Mouse (Mus musculus) gonadal fat pad, adult 2 months (tissue): ENCODE measurements around the gene Pik3c2b. TPM values are rescaled to one million over a fixed set of nuclear protein-coding genes. Genes with fewer than 3 reads are reported as not detected.
"Not testable (repeated sequence)": the region's sequence is repeated elsewhere in the genome, so short reads cannot be mapped to it uniquely, and the experiment has no call there.

Source experiments
- DNase-seq: peaks from one replicate; pipeline ENCODE4 v3.0.0-alpha.2; 2012; ENCODE audit warnings: low read depth
- polyA plus RNA-seq: library from polyadenylated mRNA; depleted of rRNA; stranded (reverse); fragments of >200 nt; gene quantifications from 2 replicates; pipeline ENCODE4 v1.2.3, GENCODE M21; 2012; rRNA removed

Pik3c2b gene
- 9.0 and 9.6 TPM in 2 replicates for polyA plus RNA-seq

DNA sequence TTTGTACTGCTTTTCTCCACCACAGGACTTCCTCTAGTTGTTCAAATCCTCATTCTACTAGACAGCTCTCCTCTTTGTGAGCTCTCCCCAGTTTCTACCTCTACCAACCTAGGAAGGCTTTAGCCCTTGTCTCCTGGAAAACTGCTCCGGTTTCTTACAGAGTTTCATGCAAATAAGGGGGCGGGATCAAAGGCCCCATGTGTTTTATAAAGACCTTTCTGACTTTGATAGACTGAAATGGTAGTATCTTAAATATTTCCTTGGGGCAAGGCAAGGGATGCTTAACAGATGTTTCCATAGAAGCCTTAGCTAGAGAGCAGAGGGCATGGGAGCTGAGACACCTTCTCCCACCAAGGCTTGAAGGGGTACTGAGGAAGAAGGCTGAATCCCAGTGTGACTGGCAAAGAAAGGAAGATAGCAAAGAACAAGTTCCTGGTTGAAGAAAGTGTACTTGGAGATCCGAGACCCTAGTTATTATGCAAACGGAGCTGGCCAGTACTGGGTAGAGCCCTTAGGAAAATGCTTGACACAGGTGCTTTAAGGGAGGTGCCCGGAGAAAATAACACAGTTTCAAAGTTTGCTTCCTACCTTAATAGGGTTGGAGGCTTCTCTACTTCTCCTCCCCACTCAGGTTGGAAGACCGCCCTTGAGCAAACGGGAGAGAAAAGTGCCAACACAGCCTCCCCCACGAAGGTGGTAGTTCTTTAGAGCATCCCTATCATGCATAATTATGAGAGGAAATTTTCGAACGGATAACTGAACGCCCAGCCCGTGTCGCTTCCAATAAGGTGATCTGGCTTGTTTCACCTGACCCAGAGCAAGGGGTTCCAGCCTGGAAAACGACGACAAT, at the start of gene Pik3c2b:
TSS of gene Pik3c2b (plus strand) at position 657 of the 850 bp plus-strand sequence.
- DNase-seq, result no peak

DNA sequence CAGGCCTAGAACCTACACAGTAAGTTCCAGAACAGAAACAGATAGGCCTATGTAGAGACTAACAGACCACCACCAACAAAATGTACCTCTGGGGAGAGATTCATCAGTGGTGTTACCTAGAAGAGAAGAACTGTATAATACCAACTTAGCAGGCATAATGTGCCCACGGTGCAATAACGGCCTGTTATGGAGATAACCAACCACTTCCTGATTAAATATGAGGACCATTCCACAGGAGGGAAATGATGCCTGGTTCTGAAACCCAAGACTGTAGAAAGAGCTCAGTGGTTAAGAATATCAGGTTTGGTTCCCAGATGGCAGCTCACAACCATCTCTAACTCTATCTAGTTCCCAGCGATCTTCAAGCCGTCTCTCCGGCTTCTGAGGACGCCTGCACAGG, 45.1 kb upstream of the Pik3c2b start:
- DNase-seq, result no peak

DNA sequence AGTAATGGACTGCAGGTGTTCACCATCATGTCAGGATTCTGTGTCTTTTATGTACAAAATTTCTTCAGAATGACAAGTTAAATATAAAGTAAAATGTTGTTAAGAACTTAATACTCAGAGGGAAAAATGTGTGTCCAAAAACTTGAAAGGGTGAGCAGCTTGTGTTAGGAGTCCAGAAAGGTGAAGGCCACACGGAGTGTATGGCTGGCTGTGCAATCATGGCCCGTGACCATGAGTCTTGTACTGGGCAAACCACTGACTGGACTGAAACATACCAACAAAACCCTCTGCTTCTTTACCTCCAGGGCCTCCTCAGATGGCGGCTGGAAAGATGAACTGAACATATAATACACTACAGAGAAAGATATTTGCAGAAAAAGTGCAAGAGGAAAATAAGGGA, 38.9 kb upstream of the Pik3c2b start:
- no peak for DNase-seq

DNA sequence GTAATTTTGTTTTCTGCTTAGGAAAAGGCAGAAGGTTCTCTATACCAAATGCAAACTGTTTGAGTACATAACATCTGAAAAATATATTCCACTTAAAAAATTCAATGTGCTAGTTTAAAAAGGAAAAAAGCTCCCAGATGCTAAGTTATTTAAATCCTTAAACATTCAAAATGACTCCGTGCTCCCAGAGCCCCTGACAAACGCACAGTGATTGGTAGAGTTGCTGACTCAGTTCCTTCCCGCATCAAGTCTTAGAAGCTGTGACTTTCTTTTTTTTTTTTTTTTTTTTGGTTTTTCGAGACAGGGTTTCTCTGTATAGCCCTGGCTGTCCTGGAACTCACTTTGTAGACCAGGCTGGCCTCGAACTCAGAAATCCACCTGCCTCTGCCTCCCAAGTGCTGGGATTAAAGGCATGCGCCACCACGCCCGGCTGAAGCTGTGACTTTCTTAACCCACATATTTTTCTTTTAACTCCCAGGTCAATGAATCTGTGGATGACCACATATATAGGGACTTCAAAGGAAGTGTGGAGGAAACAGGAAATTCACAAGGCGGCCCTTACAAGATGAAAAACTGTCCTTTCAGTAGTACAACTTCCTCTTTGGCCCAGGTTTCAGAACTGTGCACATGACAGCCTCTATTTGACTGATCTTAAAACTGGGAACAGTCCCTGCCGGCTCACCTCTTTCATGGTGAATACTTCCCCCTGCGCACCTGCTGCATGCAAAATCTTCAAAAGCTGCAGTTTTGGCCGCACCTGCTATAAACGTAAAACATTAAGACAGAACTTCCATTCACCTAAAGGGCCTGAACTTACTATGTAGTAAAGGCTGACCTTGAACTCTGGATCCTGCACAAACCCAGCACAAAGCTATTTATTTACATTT, 33.3 kb upstream of the Pik3c2b start:
- no peak for DNase-seq

DNA sequence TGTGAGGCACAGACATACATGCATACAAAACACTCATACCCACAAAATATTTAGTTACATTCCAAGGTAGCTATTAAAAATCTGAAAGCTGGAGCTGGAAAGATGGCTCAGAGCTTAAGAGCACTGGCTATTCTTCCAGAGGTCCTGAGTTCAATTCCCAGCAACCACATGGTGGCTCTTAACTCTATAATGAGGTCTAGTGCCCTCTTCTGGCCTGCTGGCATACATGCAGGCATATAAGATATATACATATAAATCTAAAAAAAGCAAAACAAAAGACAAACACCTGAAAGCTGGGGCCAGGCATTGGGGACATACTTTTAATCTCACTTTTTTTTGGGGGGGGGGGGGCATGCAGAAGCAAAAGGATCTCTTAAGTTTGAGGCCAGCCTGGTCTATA, 32.1 kb upstream of the Pik3c2b start:
- no peak for DNase-seq

DNA sequence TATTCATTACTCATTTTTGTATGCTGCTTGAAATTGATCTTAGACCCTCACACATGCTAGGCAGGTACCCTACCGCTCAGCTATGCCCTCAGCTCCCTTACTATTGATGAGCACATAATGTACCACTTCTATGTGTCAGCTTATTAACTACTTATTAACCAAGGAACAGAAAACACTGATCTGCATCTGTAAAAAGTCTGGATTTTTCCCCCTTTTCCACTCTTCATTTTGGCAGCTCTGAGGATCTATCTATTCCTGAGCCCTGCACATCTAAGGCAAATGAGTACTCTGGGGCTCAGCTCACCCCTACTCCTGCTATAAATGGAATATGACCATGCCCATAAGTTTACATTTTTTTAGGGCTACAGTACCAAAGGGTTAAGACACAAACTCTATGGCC, 31.3 kb upstream of the Pik3c2b start:
- DNase-seq, result no peak

DNA sequence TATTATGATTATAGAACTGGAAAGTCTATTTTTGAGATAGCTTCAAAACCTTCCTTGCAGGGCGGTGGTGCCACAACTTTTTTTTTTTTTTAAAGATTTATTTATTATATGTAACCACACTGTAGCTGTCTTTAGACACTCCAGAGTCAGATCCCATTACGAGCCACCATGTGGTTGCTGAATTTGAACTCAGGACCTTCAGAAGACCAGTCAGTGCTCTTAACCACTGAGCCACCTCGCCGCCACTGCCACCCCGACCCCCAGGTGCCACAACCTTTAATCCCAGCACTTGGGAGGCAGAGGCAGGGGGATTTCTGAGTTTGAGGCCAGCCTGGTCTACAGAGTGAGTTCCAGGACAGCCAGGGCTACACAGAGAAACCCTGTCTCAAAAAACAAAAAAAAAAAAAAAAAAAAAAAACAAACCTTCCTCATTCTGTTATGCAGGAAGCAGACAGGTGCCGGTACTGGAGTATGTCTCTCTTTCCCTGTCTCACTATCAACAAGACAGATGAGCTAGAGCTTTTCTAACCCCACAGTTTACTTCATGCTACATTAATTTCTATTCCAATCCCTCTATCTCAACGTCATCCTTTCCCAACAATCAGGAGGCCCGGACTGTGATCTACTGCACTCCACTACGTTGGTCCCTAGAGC, 28.6 kb upstream of the Pik3c2b start:
- DNase-seq, result no peak

DNA sequence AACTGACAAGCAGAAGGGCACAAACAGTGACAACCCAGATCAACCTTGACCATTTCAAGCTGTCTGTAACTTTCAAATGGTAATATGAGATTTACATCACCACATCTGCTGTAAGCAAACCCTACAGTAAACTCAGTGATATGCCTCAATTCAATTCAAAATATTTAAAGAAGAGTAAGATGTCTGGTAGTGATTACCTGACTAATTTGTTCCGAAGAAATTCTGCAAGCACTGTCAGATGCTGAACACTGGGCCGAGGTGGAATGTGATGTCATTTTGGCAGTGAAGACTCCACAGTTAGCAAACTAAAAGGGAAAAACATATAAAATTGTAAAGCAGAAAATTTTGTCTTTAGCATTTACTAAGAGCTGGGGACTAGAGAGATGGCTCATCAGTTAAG, 26.9 kb upstream of the Pik3c2b start:
- no peak for DNase-seq

DNA sequence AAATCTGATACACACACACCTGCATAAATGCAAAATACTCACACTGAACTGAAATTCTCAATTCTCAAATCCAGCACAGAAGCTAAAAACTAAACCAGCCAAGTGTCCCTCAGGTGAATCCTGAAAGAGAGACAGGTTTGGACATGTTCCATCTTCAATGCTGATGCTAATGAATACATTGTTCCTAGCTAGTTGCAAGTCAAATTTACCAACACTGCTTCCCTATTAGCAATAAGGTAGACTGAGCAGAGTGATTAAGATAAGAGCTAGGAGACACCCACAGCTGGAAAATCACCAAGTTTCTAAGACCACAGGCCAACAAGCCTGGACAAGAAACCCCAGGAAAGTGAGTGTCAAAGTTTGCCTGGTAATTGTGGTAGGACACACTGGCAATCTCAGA, 26.2 kb upstream of the Pik3c2b start:
- DNase-seq, result peak; percentile 92

DNA sequence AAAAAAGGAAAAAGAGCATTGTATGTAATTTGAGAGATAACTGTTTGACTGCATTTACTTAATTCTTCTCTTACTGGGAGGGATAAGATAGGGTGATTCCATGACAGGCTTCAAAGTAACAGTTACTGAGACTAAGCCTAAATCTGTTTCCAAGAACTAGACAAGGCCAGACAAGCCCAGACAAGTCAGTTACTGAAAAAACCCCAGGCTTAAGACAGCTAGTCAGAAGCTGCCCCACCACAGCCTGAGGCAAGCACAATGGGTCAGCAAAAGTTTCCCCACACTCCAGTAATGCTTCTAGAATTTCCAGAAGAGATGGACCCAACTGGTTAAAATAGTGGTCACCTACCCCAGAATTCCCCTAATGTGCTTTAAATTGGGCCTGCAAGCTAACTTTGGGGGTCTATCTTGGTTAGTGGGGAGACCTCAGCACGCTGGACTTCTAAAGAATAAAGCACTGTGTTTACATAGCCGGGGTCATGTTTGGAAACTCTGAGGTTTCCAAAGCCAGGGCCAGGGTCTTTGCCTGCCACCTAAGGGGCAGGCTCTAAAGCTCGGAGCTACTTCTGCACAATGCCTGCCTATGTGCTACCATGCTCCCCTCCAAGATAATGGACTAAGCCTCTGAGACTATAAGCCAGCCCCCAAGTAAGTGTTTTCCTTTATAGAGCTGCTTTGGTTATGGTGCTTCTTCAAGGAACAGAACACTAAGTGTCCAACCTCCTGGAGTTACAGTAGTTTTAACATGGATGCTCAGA, 25.2 kb upstream of the Pik3c2b start:
- DNase-seq, result peak; percentile 57

DNA sequence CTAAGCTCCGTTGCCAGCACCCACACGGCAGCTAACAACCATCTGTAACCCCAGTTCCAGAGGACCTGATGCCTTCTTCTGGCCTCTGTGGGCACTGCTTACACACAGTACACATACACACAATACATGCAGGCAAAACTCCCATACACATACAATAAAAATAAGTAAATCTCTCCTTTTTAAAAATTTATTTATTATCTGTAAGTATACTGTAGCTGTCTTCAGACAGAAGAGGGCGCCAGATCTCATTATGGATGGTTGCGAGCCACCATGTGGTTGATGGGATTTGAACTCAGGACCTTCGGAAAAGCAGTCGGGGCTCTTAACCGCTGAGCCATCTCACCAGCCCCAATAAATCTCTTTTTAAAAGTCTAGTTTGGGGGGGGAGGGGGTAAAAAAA, 24.1 kb upstream of the Pik3c2b start:
- no peak for DNase-seq

DNA sequence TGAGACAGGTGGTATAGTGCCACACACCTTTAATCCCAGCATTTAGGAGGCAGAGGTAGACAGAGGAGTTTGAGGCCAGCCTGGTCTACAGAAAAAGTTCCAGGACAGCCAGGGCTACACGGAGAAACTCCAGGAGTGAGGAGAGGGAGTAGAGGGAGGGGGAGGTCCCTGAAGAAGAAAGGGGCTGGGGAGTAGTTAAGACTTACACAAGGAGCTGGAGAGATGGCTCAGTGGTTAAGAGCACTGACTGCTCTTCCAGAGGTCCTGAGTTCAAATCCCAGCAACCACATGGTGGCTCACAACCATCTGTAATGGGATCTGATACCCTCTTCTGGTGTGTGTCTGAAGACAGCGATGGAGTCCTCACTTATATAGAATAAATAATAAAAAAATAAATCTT, 23.5 kb upstream of the Pik3c2b start:
- DNase-seq, result not testable (repeated sequence)

DNA sequence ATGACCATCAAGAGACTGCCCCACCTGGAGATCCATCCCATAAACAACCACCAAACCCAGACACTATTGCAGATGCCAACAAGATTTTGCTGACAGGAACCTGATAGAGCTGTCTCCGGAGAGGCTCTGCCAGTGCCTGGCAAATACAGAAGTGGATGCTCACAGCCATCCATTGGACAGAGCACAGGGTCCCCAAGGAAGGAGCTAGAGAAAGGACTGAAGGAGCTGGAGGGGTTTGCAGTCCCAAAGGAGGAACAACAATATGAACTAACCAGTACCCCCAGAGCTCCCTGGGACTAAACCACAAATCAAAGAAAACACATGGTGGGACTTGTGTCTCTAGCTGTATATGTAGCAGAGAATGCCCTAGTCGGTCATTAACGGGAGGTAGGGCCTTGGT, 21.7 kb upstream of the Pik3c2b start:
- not testable (repeated sequence) for DNase-seq

DNA sequence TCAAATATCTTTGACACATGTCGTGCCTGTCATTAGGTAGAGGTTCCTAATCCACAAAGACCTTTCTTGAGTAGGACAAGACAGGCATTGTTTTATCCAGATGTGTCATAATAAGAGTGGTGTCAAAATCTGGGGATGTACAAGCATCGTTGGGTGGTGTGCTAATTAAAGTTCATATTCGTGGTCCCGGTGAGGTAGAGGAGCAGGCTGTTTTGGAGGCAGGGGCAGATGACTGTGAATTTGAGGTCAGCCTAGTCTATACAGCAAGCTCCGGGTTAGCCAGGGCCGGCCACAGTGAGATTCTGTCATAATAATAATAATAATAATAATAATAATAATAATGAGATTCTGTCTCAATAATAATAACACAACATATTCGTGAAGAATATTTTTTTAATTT, 21.0 kb upstream of the Pik3c2b start:
- DNase-seq, result no peak

DNA sequence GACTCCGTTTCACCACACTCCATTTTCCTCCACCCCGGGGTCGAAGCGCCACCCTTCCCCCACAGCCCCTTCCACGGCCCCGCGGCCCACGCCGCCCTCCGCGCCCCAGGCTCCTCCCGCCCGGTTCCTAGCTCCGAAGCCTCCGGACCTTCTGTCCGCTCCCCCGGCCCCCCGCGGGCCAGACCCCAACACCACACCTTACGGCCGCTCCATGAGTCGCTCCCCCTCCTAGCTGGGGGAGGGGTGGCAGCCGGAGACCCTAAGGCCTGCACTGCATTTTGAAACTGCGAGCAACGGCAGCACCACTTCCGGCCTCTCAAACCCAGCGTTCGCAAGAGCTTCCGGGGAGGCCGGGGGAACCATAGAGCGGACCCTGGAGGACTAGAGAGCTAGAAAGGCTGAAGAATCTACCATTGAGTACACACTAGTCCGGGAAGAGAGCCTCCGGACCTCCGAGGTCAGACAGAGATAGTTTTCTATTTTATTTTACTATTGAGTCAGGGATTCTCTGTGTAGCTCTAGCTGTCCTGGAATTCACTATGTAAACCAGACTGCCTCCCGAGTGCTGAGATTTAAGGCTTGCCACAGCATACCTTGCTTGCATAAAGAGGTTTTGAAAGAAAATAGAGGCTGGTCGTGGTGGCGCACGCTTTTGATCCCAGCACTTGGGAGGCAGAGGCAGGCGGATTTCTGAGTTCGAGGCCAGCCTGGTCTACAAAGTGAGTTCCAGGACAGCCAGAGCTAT, 20.2 kb upstream of the Pik3c2b start:
- peak; percentile 74 for DNase-seq

DNA sequence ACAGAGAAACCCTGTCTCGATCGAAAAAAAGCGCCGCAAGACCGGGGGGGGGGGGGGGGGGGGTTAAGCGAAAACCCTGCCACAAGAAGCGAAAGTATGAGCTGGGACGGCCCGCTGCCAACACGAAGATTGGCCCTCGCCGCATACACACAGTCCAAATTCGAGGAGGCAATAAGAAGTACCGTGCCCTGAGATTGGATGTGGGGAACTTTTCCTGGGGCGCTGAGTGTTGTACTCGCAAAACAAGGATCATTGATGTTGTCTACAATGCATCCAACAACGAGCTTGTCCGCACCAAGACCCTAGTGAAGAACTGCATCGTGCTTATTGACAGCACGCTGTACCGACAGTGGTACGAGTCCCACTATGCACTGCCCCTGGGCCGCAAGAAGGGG, 19.7 kb upstream of the Pik3c2b start:
- not testable (repeated sequence) for DNase-seq

DNA sequence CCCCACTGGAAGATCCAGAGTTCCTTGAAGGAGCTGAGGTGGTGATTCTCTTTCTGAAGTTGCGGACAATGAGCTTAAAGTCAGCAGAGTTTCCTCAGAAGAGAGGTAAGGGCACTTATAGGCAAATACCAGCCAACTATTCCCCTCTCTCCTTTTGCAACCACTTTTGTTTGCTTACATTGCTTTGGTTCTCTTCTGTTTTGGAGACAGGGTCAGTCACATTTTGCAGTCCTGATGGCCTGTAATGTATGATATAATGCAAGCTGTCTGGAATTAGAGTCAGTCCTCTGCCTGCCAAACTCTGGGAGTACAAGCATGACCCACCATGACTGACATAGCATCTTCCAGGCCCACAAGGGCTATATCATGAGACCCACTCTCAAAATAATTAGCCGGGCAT, 18.3 kb upstream of the Pik3c2b start:
- DNase-seq, result no peak

DNA sequence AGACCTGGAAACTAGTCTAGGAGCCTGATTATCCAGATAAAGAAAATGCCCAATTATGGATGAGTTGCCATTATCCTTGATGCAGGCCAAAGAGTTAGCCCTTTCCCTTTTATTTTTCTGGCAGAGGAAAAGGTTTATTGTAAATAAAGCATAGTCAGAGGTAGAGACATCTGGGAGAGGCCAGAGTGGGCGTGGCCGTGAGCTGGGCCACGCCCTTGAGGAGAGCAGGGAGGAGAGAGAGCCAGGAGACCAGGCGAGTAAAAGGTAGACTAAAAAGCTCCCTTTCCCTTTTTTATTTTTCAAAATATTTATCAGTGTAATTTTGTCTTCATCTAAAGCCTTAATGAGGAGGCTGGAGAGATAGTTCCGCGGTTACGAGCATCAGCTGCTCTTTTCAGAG, 17.5 kb upstream of the Pik3c2b start:
- DNase-seq, result no peak

DNA sequence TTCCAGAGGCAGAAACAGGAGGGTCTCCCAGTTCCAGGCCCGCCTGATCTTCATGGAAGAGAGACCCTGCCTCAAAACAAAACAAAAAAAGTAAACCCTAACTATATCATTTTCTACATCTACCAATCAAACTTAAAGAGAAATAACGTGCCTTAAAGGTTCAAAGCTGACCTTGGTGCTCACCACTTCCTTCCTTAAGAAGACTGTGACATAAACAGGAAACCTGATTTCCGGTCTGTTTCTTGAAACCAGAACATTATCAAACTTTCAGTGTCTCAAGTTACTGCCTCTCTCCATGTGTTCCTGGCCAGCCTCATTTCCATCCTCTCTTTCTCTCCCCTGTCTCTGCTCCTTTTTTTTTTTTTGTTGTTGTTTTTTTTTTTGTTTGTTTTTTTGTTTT, 15.7 kb upstream of the Pik3c2b start:
- no peak for DNase-seq

DNA sequence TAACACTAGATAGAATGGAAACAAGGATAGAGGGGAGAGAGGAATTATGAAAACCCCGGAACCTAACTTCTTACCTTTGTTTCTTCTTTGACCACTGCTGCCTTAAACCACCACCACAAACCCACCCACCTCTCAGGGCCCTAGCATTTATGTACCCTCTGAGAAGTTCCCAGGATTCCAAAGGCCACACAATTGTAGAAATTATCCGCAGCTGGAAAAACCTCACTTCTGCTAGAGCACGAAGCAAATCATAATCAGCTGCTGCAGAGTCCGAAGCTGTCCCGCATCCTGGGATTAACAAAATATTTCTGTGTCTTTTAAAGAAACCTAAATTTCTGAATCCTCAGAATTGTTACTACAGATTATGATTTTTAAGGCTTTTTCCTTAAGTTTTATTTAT, 15.0 kb upstream of the Pik3c2b start, which contains the start of gene Mdm4:
TSS of gene Mdm4 (minus strand) at position 101 of the 400 bp plus-strand sequence.
- no peak for DNase-seq

DNA sequence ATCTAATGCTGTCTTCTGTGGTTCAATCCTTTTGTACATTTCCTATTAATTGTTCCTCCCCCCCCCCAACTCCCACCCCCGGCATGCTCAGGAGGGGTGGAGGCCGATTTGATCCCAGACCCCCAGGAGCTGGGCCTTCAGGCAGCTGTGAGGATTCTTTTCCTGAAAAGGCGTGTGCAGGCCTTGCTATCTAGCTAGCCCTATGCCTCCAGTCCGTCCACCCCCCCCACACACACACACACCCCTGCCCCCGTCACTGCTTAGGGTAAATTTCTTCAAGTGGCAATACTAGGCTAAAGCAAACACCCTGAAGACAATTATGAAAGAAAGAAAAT, 12.5 kb upstream of the Pik3c2b start:
- no peak for DNase-seq
